Mouse (Mus musculus): ENCODE measurements around the gene Ccdc42. TPM values are rescaled to one million over a fixed set of nuclear protein-coding genes. Genes with fewer than 3 reads are reported as not detected.

Ccdc42 gene
- polyA plus RNA-seq (2017; shearing (Covaris generic)) = under 1 TPM in 1 of 2 experiments, not detected in 1; 0.53 TPM

DNA sequence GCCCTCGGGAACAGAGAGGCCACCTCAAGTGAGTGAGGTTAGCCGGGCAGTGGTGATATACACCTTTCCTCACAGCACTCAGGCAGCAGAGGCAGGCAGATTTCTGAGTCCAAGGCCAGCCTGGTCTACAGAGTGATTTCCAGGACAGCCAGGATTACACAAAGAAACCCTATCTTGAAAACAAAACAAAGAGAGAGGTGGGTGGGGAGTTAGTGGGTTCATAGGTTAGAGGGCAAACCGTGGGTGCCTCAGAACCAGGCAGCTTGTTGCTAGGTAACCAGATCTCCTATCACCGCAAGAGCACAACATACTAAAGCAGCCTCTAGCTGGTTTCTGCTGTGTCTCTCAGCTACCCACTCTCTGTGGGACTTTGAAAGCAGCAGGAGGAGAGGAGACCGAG is at the start of gene Ccdc42:
Gene Ccdc42, plus strand, starts transcription at position 301 of the 400 bp plus-strand sequence.

DNA sequence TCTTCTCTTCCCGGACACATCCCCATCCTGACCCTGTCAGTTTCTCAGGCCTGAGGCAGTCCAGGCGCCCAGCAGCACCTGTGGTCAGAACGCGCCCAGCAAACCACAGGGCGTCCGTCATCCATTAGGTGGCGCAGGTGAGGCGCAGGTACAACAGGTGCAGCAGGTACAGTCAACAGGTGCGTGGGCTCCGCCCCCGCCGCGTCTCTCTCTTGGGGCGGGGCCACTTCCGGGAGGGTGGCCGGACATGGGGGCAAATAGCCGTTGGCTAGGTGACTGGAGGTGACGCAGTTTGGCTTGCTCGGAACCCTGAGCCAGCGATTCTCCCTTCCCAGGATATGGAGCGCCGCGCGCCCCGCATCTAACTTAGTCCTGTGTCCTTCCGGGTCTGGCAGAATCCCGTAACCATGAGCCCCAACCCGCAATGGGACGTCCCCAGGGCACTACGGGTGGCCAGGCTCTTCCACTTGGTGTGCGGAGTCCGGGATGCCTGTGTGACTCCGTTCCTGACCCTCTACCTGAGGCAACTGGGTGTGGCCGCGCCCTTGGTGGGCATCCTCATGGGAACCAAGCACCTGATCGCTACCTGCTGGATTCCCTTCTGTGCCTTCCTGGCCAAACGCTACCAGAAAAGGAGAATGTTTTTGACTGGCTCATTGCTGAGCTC is 30.8 kb upstream of the Ccdc42 start, which contains the start of gene Mfsd6l:
Gene Mfsd6l, plus strand, starts transcription at position 269 of the 667 bp plus-strand sequence.

Other genes starting within 250 kb of the Ccdc42 start
- under 1 TPM; 0.31 to 0.66 TPM for gene Ntn1, start 186.2 kb upstream of the Ccdc42 start, polyA plus RNA-seq (2017; shearing (Covaris generic))
- gene Pik3r5, start 154.9 kb upstream of the Ccdc42 start, polyA plus RNA-seq (2017; shearing (Covaris generic)) = 100 to 1,000 TPM in 1 of 2 experiments, 10 to 100 TPM in 1; 43.4 to 106 TPM
- gene Pik3r6, start 84.0 kb upstream of the Ccdc42 start, polyA plus RNA-seq (2017; shearing (Covaris generic)) = 1 to 10 TPM in 1 of 2 experiments, under 1 TPM in 1; 0.28 to 1.5 TPM
- gene Mfsd6l, start 30.8 kb upstream of the Ccdc42 start, polyA plus RNA-seq (2017; shearing (Covaris generic)) = not detected
- 1 to 10 TPM in 1 of 2 experiments, under 1 TPM in 1; 0.96 to 2.1 TPM for gene Myh10, start 104.5 kb downstream of the Ccdc42 start, polyA plus RNA-seq (2017; shearing (Covaris generic))

Data from inflammation-experienced regulatory T-cells (primary cell).